Mouse (Mus musculus) spleen, postnatal 36 days (tissue): ENCODE data around the gene Pole2.

Experiments
- DNase-seq, 2 experiments: peaks; one replicate each; pipeline ENCODE4 v3.0.0; 2022; ENCODE audit warnings: low spot score in 2 of 2, mixed read lengths in 1 of 2

The Pole2 gene

DNA sequence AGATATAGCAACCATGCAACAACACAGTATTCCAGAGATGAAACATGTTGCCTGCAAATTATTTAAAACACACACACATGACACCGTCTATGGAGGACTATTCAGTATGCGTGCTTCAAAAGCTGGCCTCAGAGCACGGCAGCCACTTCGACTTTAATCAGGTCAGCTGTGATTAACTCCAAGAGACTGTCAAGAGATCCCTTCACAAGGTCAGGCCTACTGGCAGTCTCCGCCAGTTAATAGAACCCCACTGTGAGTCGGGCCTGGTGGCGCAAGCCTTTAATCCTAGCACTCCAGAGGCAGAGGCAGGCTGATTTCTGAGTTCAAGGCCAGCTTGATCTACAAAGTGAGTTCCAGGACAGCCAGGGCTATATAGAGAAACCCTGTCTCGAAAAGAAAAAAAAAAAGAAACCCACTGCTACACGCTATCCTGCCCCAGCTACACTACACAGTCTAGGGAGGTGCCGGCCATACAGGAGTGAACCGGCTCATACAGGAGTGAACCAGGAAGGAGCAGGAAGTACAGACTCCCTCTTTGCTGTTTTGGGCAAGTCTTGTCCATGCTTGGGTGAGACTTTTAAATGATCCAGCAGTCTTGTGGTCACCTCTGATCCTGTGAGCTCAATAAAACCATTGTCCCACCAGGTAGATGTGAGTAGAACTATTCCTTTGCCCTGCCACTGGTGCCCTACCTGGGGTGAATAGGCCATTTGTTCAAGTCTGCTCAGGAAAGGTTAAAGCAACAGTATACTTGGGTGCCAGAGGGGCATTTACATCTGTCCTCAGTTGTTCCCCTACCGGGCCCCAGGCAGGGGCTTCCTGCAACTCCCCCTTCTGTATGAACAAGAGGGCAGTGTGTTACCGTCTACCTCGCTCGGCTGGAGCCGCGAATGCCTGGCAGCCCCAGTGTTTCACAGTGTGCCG is 17.7 kb downstream of the Pole2 start:
- no peak for DNase-seq

DNA sequence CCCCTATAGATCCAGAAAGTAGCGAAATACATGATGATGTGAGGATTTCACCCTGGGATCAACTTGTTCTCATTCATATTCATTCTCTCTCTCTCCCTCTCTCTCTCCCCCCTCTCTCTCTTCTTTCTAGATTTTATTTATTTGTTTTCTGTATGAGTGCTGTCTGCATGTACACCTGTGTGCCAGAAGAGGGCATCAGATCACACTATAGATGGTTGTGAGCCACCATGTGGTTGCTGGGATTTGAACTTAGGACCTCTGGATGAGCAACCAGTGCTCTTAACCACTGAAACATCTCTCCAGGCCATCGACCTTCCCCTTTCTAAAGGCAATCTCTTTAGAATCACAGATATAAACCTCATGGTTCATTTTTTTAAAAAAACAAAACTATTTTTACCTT is 19.5 kb downstream of the Pole2 start:
- DNase-seq = no peak

DNA sequence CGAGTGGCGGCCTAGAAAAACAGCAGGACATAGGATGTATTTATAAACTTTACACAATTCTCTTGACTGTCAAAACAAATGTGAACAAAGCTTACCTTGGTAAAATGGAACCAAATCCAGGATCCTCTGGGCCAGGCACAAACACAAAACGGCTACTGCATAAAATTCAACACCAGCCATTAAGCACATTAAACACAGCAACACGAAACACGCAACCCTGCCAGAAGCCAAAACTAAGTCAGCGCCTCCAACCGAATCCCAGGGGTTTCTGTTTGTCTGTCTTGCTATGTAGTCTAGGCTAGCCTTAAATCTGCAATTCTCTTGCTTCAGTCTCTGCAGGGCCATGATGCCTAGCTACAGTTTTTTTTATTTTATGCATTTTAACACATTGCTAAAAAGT is 20.1 kb downstream of the Pole2 start:
- no peak for DNase-seq

DNA sequence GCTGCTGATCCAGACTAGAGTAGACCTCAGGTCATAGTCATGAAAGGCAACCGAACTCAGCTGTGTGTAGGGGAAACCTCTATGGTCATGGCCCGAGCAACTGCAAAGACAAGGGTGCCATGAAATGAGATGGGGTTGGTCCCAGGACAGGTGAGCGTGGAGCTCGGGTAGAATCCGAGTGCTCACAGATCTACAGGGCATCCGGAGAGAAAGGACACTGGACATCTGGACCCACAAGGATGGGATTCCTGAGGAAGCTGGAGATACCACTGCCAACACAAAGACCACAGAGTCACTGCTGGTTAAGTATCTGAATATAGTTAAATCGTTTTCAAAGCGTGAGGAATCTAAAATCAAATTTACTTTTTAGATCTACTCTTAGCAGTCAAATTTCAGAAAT is 20.6 kb downstream of the Pole2 start:
- no peak for DNase-seq

GRCm38 (mm10) chr12:69204052-69204833 is 23.8 kb downstream of the Pole2 start, which contains the start of gene Gm49384:
Gm49384 (minus strand) TSS chr12:69204267.
- DNase-seq = no peak

GRCm38 (mm10) chr12:69198985-69199384 is 29.0 kb downstream of the Pole2 start:
- DNase-seq = no peak

DNA sequence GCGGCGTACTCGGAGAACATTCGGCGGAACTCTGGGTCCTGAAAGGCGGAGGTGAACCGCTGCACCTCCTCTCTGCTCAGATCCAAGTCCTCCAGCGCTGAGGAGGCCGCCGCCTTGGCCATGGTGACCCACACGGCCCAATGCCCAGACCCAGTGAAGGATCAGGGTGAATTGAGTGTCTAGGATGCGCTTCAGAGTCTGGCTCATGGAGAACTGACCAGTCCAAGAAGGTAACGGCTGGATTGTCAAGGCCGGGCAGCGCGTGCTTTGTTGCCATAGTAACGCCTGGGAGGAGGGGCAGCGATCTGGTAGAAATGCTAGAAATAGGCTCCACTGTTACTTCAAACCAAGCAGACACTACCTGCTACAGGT is 29.8 kb downstream of the Pole2 start, which contains the start of gene Dnaaf2:
Gene Dnaaf2 (minus strand): TSS at position 266 of the 372 bp plus-strand sequence.
- peak in 1 of 2 experiments; percentile 62 for DNase-seq

DNA sequence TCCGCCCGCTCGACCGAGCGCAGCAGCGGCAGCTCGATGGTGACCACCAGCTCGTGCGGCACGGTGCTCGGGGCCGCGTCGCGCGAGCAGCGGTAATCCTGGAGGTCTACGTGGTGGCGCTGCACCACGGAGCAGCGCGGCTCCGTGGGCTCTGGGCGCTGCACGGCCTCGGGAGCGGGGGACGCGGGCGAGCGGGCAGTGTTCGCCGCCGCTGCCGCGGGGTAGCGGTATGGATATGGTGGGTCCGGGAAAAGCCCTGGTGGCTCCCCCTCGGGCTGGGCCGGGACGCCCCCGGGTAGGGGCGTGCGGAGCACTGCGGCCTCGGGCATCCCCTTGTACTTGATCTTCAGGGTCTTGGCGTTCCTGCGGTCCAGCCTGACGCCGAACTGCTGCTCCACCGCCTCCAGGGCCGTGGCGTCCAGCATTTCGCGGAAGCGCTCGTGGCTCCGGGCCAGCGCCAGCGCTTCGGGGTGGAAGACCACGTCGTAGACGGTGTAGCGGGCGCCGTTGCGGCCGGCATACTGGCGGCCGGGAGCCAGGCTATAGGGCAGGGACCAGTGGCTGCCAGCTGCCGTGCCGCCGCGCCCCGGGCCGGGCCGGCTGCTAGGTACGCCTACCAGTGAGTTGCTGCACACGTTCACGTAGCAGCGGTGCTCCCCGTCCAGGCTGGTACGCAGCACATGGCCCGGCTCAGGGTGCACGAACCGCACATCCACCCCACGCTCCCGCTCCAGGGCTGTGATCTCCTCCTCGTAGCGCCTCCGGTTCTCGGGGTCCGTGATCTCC is 30.4 kb downstream of the Pole2 start:
- DNase-seq = peak; percentile 44 to 50

- DNase-seq = peak; percentile 62 to 64
Measured at GRCm38 (mm10) chr12:69196444-69197377, 31.3 kb downstream of the Pole2 start, which contains the start of gene Gm49383. Gm49383 (minus strand) TSS chr12:69197104.

- no peak for DNase-seq
Measured at GRCm38 (mm10) chr12:69192637-69193036, 35.4 kb downstream of the Pole2 start.

DNA sequence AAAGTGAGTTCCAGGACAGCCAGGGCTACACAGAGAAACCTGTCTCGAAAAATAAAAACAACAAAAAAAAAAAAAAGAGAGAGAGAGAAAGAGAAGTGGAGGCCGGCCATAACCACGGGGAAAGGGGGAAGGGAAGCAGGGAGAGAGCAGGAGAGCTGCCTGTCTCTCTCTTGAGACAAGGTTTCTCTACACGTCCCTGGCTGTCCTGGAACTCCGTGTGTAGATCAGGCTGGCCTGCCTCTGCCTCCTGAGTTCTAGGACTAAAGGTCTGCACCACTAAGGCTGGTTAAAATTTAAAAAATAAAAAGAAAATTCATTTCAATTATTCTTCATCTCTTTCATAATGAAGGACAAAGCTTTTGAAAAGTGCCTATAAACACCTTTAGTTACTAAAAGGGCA is 36.6 kb downstream of the Pole2 start:
- no peak for DNase-seq

DNA sequence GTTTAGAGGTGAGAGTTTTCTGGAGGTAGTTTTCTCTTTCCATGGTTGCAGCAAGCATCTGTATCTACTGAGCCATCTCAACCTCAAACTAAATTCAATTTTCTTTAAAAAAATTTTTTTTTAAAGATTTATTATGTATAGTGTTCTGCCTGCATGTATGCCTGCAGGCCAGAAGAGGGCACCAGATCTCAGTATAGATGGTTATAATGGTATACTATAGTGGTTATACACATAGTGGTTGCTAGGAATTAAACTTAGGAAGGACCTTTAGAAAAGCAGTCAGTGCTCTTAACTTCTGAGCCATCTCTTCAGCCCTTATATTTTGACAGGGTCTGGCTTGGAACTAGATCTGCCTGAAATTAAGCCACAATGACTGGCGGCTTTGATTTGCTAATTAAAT is 37.5 kb downstream of the Pole2 start:
- DNase-seq = no peak

GRCm38 (mm10) chr12:69190074-69190473 is 37.9 kb downstream of the Pole2 start:
- no peak for DNase-seq

DNA sequence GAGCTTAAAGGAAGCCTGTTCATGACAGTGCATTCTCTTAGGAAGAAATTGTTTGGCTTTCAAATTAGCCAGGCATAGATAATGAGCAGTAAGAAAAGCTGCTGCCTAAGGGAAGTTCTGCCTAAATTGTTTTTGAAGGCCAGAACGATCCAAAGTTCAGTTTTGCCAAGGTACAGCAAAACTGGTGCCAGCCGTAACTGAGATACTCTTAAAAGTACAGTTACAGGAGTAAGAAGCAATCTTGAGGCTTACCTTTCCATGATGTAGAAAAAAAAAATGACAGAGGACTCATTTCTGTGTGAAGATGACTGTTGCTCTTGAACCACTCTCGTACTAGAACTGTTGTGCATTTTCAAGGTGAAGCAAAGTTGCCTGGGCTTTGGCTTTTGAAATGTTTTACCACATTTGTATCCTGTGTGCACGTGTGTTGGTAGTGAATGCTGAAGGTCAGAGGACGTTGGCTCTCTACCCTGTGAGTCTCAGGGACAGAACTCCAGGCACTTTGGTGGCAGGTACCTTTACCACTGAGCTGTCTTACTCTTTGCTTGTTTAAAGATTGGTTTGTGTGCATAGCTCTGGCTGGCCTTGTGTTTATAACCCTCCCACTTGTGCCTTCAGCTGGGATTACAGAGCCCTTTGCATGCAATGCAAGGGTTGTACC is 41.1 kb downstream of the Pole2 start:
- no peak for DNase-seq

DNA sequence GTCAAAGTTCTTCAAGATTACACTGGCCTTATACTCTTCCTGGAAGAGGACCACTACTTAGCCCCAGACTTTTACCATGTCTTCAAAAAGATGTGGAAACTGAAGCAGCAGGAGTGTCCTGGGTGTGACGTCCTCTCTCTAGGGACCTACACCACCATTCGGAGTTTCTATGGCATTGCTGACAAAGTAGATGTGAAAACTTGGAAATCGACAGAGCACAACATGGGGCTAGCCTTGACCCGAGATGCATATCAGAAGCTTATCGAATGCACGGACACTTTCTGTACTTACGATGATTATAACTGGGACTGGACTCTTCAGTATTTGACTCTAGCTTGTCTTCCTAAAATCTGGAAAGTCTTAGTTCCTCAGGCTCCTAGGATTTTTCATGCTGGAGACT is 42.6 kb downstream of the Pole2 start:
- no peak for DNase-seq

DNA sequence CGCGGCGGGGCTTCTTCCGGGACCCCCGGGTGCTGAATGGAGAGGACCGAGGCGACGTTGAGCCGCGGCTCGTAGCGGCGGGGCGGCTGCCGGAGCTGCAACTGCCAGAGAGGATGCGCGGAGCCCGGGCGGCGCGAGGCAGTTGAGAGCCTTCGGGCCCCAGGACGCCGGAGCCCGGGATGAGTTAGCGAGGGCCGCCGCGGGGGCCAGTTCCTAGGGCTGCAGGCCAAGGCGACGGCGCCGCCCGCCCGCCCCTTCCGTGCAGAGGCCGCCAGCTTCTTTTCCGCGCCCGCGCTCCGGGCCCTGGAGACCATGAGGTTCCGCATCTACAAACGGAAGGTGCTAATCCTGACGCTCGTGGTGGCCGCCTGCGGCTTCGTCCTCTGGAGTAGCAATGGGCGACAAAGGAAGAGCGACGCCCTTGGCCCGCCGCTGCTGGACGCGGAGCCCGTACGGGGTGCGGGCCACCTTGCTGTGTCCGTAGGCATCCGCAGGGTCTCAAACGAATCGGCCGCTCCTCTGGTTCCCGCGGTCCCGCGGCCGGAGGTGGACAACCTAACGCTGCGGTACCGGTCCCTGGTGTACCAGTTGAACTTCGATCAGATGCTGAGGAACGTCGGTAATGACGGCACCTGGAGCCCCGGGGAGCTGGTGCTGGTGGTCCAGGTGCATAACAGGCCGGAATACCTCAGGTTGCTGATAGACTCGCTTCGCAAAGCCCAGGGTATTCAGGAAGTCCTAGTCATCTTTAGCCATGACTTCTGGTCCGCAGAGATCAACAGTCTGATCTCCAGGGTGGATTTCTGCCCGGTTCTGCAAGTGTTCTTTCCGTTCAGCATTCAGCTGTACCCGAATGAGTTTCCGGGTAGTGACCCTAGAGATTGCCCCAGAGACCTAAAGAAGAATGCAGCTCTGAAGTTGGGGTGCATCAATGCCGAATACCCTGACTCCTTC is 43.4 kb downstream of the Pole2 start:
- peak; percentile 61 to 65 for DNase-seq

- peak; percentile 97 to 98 for DNase-seq
Measured at GRCm38 (mm10) chr12:69183583-69184308, 44.2 kb downstream of the Pole2 start, which contains the start of the genes Rpl36al and Mgat2. Rpl36al (minus strand) TSS chr12:69184083. Mgat2 (plus strand) TSS chr12:69184157.

DNA sequence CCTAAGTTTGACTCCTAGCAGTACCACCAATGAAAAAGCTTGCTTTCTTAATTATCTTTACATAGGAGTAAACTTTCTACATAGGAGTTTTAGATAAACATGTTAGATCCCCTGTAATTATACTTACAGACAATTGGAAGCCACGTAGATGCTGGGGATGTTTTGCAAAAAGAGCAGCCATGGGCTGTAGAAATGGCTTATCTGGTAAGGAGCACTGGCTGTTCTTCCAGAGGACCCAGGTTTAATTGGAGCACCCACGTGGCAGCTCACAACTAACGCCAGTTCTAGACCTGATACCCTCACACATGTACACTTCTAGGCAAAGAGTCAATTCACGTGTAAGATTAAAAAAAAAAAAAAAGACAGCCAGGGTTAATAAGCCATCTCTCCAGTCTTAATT is 46.2 kb downstream of the Pole2 start:
- DNase-seq = no peak
